Mouse (Mus musculus) testis, adult 2 months (tissue): ENCODE results near the gene Sema4a.

ENCODE experiments used
- CTCF ChIP-seq: fragments of 200-500 bp; IDR thresholded peaks from 2 replicates; pipeline ENCODE4 v1.5.1; 2012; ENCODE audit warnings: low read depth, mild to moderate bottlenecking, inconsistent platforms, low read length, moderate library complexity; ENCODE audit not compliant: control insufficient read depth, insufficient read depth, insufficient replicate concordance
- POLR2A ChIP-seq: fragments of 200-500 bp; IDR thresholded peaks from 2 replicates; pipeline ENCODE4 v1.6.1; 2012; ENCODE audit warnings: low read depth, mild to moderate bottlenecking, inconsistent platforms, low read length, moderate library complexity; ENCODE audit not compliant: control insufficient read depth

GRCm38 (mm10) chr3:88501366-88502030 lies 40.5 kb upstream of the Sema4a start:
- no peak for TF ChIP-seq CTCF
- no peak for TF ChIP-seq POLR2A
